Mouse (Mus musculus) testis, adult 2 months (tissue): ENCODE results near the gene Atg101. TPM values are rescaled to one million over a fixed set of nuclear protein-coding genes. Genes with fewer than 3 reads are reported as not detected.

Experiments
- H3K27ac ChIP-seq: fragments of 200-500 bp; 2 replicates; pipeline ENCODE4 v1.5.1; 2012; ENCODE audit warnings: low read depth, low read length; ENCODE audit not compliant: control insufficient read depth, insufficient read depth
- H3K27me3 ChIP-seq: fragments of 200-500 bp; 2 replicates; pipeline ENCODE4 v1.6.1; 2012; ENCODE audit warnings: mild to moderate bottlenecking, low read length, moderate library complexity; ENCODE audit not compliant: control insufficient read depth, insufficient read depth
- H3K36me3 ChIP-seq: fragments of 200-500 bp; 2 replicates; pipeline ENCODE4 v1.6.1; 2012; ENCODE audit warnings: mild to moderate bottlenecking, low read length; ENCODE audit not compliant: control insufficient read depth, insufficient read depth
- H3K4me1 ChIP-seq: fragments of 200-500 bp; 2 replicates; pipeline ENCODE4 v1.6.1; 2012; ENCODE audit warnings: low read length; ENCODE audit not compliant: control insufficient read depth, insufficient read depth
- H3K4me3 ChIP-seq: fragments of 200-500 bp; 2 replicates; pipeline ENCODE4 v1.5.1; 2012; ENCODE audit warnings: low read depth, mild to moderate bottlenecking, low read length, moderate library complexity, mixed read lengths; ENCODE audit not compliant: control insufficient read depth
- CTCF ChIP-seq: fragments of 200-500 bp; IDR thresholded peaks from 2 replicates; pipeline ENCODE4 v1.5.1; 2012; ENCODE audit warnings: low read depth, mild to moderate bottlenecking, inconsistent platforms, low read length, moderate library complexity; ENCODE audit not compliant: control insufficient read depth, insufficient read depth, insufficient replicate concordance
- POLR2A ChIP-seq: fragments of 200-500 bp; IDR thresholded peaks from 2 replicates; pipeline ENCODE4 v1.6.1; 2012; ENCODE audit warnings: low read depth, mild to moderate bottlenecking, inconsistent platforms, low read length, moderate library complexity; ENCODE audit not compliant: control insufficient read depth
- polyA plus RNA-seq: library from polyadenylated mRNA; depleted of rRNA; stranded (reverse); fragments of >200 nt; gene quantifications from 2 replicates; pipeline ENCODE4 v1.2.3, GENCODE M21; 2012; rRNA removed

The Atg101 gene
- polyA plus RNA-seq, 1 experiment: 17.5 TPM

GRCm38 (mm10) chr15:101333165-101333564, 49.1 kb downstream of the Atg101 start:
- Histone ChIP-seq H3K4me1 (peaks cover 2% of the 10 kb centered on the region; the same call in 1 of the 2 replicates), H3K27ac (no peak overlapping the region), H3K4me3 (no peak overlapping the region), H3K36me3 (no peaks in the 10 kb centered on the region), H3K27me3 (no peaks in the 10 kb centered on the region)
- no peak for TF ChIP-seq POLR2A
- no peak for TF ChIP-seq CTCF

GRCm38 (mm10) chr15:101333648-101334047, 49.6 kb downstream of the Atg101 start:
- no peak for TF ChIP-seq POLR2A
- TF ChIP-seq CTCF: no peak
- Histone ChIP-seq H3K27ac (no peak overlapping the region), H3K4me1 (peaks cover 2% of the 10 kb centered on the region; the same call in 1 of the 2 replicates), H3K27me3 (no peaks in the 10 kb centered on the region), H3K36me3 (no peaks in the 10 kb centered on the region), H3K4me3 (no peak overlapping the region)

- TF ChIP-seq POLR2A (no peak), CTCF (no peak)
- Histone ChIP-seq H3K27ac (no peak overlapping the region), H3K36me3 (no peaks in the 10 kb centered on the region), H3K27me3 (no peaks in the 10 kb centered on the region), H3K4me1 (peaks cover 2% of the 10 kb centered on the region; the same call in 1 of the 2 replicates), H3K4me3 (no peak overlapping the region)
Measured at GRCm38 (mm10) chr15:101336474-101337174, 52.6 kb downstream of the Atg101 start.

- Histone ChIP-seq H3K27ac (no peak overlapping the region), H3K27me3 (no peaks in the 10 kb centered on the region), H3K4me1 (peaks cover 2% of the 10 kb centered on the region; the same call in 1 of the 2 replicates), H3K36me3 (no peaks in the 10 kb centered on the region), H3K4me3 (no peak overlapping the region)
- TF ChIP-seq POLR2A (no peak), CTCF (no peak)
Measured at GRCm38 (mm10) chr15:101338359-101338758, 54.3 kb downstream of the Atg101 start.

- peak; percentile 68; the same call in 1 of the 2 replicates for TF ChIP-seq CTCF
- TF ChIP-seq POLR2A: no peak
- Histone ChIP-seq H3K27ac (no peak overlapping the region), H3K4me3 (no peak overlapping the region), H3K36me3 (no peaks in the 10 kb centered on the region), H3K27me3 (no peaks in the 10 kb centered on the region), H3K4me1 (peaks cover 2% of the 10 kb centered on the region; the same call in 1 of the 2 replicates)
Measured at GRCm38 (mm10) chr15:101339537-101339936, 55.5 kb downstream of the Atg101 start.

Other genes starting within 250 kb of the Atg101 start
- 79.8 and 97.0 TPM in 2 replicates for gene Gm47841, start 236.9 kb upstream of the Atg101 start, polyA plus RNA-seq
- 0.44 and 0.46 TPM in 2 replicates for gene Fignl2, start 205.7 kb upstream of the Atg101 start, polyA plus RNA-seq
- gene Ankrd33, start 168.5 kb upstream of the Atg101 start, polyA plus RNA-seq: not detected in 2 replicates
- 3.5 and 4.8 TPM in 2 replicates for gene Acvrl1, start 155.8 kb upstream of the Atg101 start, polyA plus RNA-seq
- gene Acvr1b, start 110.2 kb upstream of the Atg101 start, polyA plus RNA-seq: 15.2 and 16.7 TPM in 2 replicates
- 1.8 and 1.9 TPM in 2 replicates for gene Grasp, start 60.1 kb upstream of the Atg101 start, polyA plus RNA-seq
- gene Nr4a1, start 30.0 kb upstream of the Atg101 start, polyA plus RNA-seq: 51.4 TPM in 2 replicates
- 8.5 and 10.4 TPM in 2 replicates for gene 6030408B16Rik, start 8.9 kb downstream of the Atg101 start, polyA plus RNA-seq
- gene Krt80, start 85.9 kb downstream of the Atg101 start, polyA plus RNA-seq: 0.32 and 0.42 TPM in 2 replicates
- gene Krt7, start 126.8 kb downstream of the Atg101 start, polyA plus RNA-seq: 0.33 and 0.72 TPM in 2 replicates
- not detected in 2 replicates for gene Krt87, start 154.5 kb downstream of the Atg101 start, polyA plus RNA-seq
- 189 and 195 TPM in 2 replicates for gene Krt88, start 163.5 kb downstream of the Atg101 start, polyA plus RNA-seq
- gene Krt81, start 179.5 kb downstream of the Atg101 start, polyA plus RNA-seq: not detected in 2 replicates
- 0.12 and 0.29 TPM in 2 replicates for gene Krt86, start 189.2 kb downstream of the Atg101 start, polyA plus RNA-seq
- 0.07 TPM in 1 of 2 replicates, not detected in the other for gene Krt83, start 207.2 kb downstream of the Atg101 start, polyA plus RNA-seq
- 0.25 TPM in 1 of 2 replicates, not detected in the other for gene Gm49425, start 233.0 kb downstream of the Atg101 start, polyA plus RNA-seq
- gene Krt84, start 248.5 kb downstream of the Atg101 start, polyA plus RNA-seq: not detected in 2 replicates